Mouse (Mus musculus) right cerebral cortex, postnatal 14 days (tissue): ENCODE results near the gene Gm5580.
A peak's percentile ranks its signal among the peaks of the same experiment; 100 is the strongest.
"Not testable (repeated sequence)": the region's sequence is repeated elsewhere in the genome, so short reads cannot be mapped to it uniquely, and the experiment has no call there.

Source experiments
- DNase-seq: peaks from one replicate; pipeline ENCODE4 v3.0.0; 2022

Gm5580 gene

GRCm38 (mm10) chr6:116550841-116551240, at the start of gene Gm5580:
Gene Gm5580, plus strand, starts transcription at chr6:116551141.
- DNase-seq = not testable (repeated sequence)

- DNase-seq = peak; percentile 4
These were observed 44.5 kb upstream of the Gm5580 start, which contains the start of gene Olfr212 for GRCm38 (mm10) chr6:116506302-116507003. Gene Olfr212, plus strand, starts transcription at chr6:116506516.

- no peak for DNase-seq
These were observed 36.1 kb upstream of the Gm5580 start for GRCm38 (mm10) chr6:116514832-116515231.

- no peak for DNase-seq
These were observed 12.8 kb upstream of the Gm5580 start, which contains the start of gene Olfr213 for GRCm38 (mm10) chr6:116538156-116538555. Gene Olfr213, plus strand, starts transcription at chr6:116538456.

GRCm38 (mm10) chr6:116542500-116542899, 8.4 kb upstream of the Gm5580 start:
- no peak for DNase-seq

GRCm38 (mm10) chr6:116553935-116554334, 3.0 kb downstream of the Gm5580 start, which contains the start of gene Olfr214:
Gene Olfr214, plus strand, starts transcription at chr6:116554235.
- no peak for DNase-seq

GRCm38 (mm10) chr6:116554952-116555351, 4.0 kb downstream of the Gm5580 start:
- no peak for DNase-seq

GRCm38 (mm10) chr6:116569834-116570233, 18.9 kb downstream of the Gm5580 start:
- peak; percentile 19 for DNase-seq

GRCm38 (mm10) chr6:116584095-116584494, 33.2 kb downstream of the Gm5580 start, which contains the start of gene Olfr215:
Gene Olfr215, minus strand, starts transcription at chr6:116584195.
- no peak for DNase-seq

- not testable (repeated sequence) for DNase-seq
These were observed 50.0 kb downstream of the Gm5580 start for GRCm38 (mm10) chr6:116600969-116601368.
